In the genomic region with DNA sequence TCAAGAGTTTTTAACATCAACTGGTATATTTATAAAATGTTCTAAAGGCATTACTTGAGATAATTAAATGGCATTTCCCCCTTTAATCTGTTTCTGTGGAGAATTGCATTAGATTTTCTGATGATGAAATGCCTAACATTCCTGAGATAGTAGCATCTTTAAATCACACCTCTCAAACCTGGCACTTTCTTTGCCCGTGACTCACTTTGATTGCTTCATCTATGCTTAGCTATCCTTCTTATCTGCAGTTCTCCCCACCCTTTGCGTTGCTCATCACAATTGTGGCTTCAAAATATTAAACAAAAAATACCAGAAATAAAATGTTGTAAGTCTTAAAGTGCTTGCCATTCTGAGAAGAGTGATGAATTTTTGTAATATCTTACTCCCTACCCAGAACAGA, we compare ENCODE assay signal across 25 mouse cellular contexts.
A peak's percentile ranks its signal among the peaks of the same experiment; 100 is the strongest.
DNase-seq lines count a peak whose midpoint lies in the region; TF ChIP-seq lines count a peak whose summit lies in the region.
"Had no signal": no experiment of that assay in that cellular context is flagged by ENCODE, and none has a peak within 500 bp of the region (broad histone marks: within the 10 kb centered on the region; RNA-seq: fewer than 3 reads in every experiment).

No protein-coding gene starts in this region.

- no peak for TF ChIP-seq CTCF in lung, adult 2 months (IDR thresholded peaks at IDR 0.05; ENCODE audit: insufficient read depth, low read length)
- no peak for TF ChIP-seq CTCF in gastrocnemius, adult 2 months (IDR thresholded peaks at IDR 0.05)

- no peaks in the 10 kb centered on the region for H3K36me3 ChIP-seq in myocyte (ENCODE audit: control insufficient read depth, insufficient read depth)
- H3K36me3 ChIP-seq: embryonic facial prominence, embryonic 12.5 days; embryonic facial prominence, embryonic 15.5 days; G1E; heart, embryonic 12.5 days; heart, embryonic 15.5 days; hindbrain, embryonic 10.5 days; hindbrain, embryonic 13.5 days; intestine, embryonic 15.5 days had no signal

- peak; percentile 18 for DNase-seq in lung, postnatal 36 days
- DNase-seq in lung, adult 2 months = no peak
- peak; percentile 83 for DNase-seq in Muller cell, postnatal 12 days (ENCODE audit: inconsistent ontology term)
- DNase-seq in MN1 (ENCODE audit: low spot score) = no peak
- DNase-seq in gastrocnemius, adult 2 months = no peak
- DNase-seq: adrenal gland, postnatal 10 days; adrenal gland, postnatal 36 days; cerebellum, adult 11 months; cerebellum, adult 2 months; cerebellum, adult 9-11 months; cerebellum, postnatal 25 days; forebrain, postnatal 0 days; gastrocnemius, postnatal 25 days; heart, postnatal 10 days; heart, postnatal 36 days had no signal

- no peak overlapping the region for H3K4me3 ChIP-seq in lung, adult 2 months (replicated peaks; ENCODE audit: extremely low read depth, low read depth, low read length)
- no peak overlapping the region for H3K4me3 ChIP-seq in myocyte
- H3K4me3 ChIP-seq in gastrocnemius, adult 2 months = no peak overlapping the region
- H3K4me3 ChIP-seq: embryonic facial prominence, embryonic 12.5 days; embryonic facial prominence, embryonic 15.5 days; heart, embryonic 12.5 days; heart, embryonic 15.5 days; hindbrain, embryonic 10.5 days; hindbrain, embryonic 13.5 days; intestine, embryonic 15.5 days had no signal

- H3K4me2 ChIP-seq in myocyte (ENCODE audit: low read depth) = no peak overlapping the region
- H3K4me2 ChIP-seq: embryonic facial prominence, embryonic 12.5 days; embryonic facial prominence, embryonic 15.5 days; heart, embryonic 12.5 days; heart, embryonic 15.5 days; hindbrain, embryonic 13.5 days; intestine, embryonic 15.5 days had no signal

- no peaks in the 10 kb centered on the region for H3K27me3 ChIP-seq in myocyte (ENCODE audit: control insufficient read depth, insufficient read depth, insufficient read length)
- H3K27me3 ChIP-seq: CH12.LX; embryonic facial prominence, embryonic 12.5 days; embryonic facial prominence, embryonic 15.5 days; heart, embryonic 12.5 days; heart, embryonic 15.5 days; hindbrain, embryonic 13.5 days; intestine, embryonic 15.5 days had no signal

- no peak overlapping the region for H3K27ac ChIP-seq in gastrocnemius, adult 2 months
- H3K27ac ChIP-seq: embryonic facial prominence, embryonic 12.5 days; embryonic facial prominence, embryonic 15.5 days; heart, embryonic 15.5 days; hindbrain, embryonic 10.5 days; hindbrain, embryonic 13.5 days; intestine, embryonic 15.5 days had no signal

- 33% methylated on average over 2 of the region's 2 CpGs for WGBS in lung, adult 2 months

- no peaks in the 10 kb centered on the region for H3K79me2 ChIP-seq in myocyte (ENCODE audit: control insufficient read depth, insufficient read depth)

- no peak for TF ChIP-seq POLR2A in lung, adult 2 months (IDR thresholded peaks at IDR 0.05; ENCODE audit: borderline replicate concordance, extremely low read depth, low read depth, low read length)
- TF ChIP-seq POLR2A in myocyte (IDR thresholded peaks at IDR 0.05; ENCODE audit: insufficient read length, low read depth) = no peak

- no peaks in the 10 kb centered on the region for H3K4me1 ChIP-seq in lung, adult 2 months (ENCODE audit: control insufficient read depth, insufficient read depth, low read length)
- H3K4me1 ChIP-seq: embryonic facial prominence, embryonic 12.5 days; embryonic facial prominence, embryonic 15.5 days; heart, embryonic 15.5 days; hindbrain, embryonic 10.5 days; hindbrain, embryonic 13.5 days; intestine, embryonic 15.5 days had no signal

- intact Hi-C loops in gastrocnemius, adult 2 months (cut with DNase I) = no loop called here

- no peak overlapping the region for H3ac ChIP-seq in myocyte (ENCODE audit: control insufficient read depth, insufficient read length)

TF ChIP-seq in myocyte, 11 proteins besides CTCF, POLR2A, EP300 and RAD21:
- TF ChIP-seq TCF12 (IDR thresholded peaks at IDR 0.05; ENCODE audit: insufficient read depth, poor library complexity, severe bottlenecking) = no peak
- peak; percentile 91 for TF ChIP-seq CEBPB (IDR thresholded peaks at IDR 0.05; ENCODE audit: insufficient read depth, poor library complexity, severe bottlenecking)
TF ChIP-seq in myocyte: peak in this region for 1.

Comparison
In these comparisons a context has a peak if more than half of its experiments do, and no peak if none do; other contexts are left out.
1. DNase-seq: peak in lung, postnatal 36 days (single experiment) and Muller cell, postnatal 12 days (single experiment); none in lung, adult 2 months (single experiment), MN1 (single experiment) and gastrocnemius, adult 2 months (single experiment).